Mouse (Mus musculus): ENCODE results near the gene Bzw1. TPM values are rescaled to one million over a fixed set of nuclear protein-coding genes. Genes with fewer than 3 reads are reported as not detected.

The Bzw1 gene
- total RNA-seq, 2 experiments from 2014 or later, result 108 to 111 TPM

DNA sequence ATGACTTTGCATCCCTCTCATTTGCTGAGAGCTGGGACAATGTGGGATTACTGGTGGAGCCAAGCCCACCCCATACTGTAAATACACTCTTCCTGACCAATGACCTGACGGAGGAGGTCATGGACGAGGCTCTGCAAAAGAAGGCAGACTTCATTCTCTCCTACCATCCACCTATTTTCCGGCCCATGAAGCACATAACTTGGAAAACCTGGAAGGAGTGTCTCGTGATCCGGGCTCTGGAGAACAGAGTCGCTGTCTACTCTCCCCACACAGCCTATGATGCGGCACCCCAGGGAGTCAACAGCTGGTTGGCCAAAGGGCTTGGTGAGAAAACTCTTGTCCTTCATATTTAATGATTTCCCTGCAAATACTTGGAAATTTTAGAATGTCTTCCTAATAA, 55.1 kb downstream of the Bzw1 start:
- Histone ChIP-seq H3K4me3 (no peak overlapping the region), H3K27ac (no peak overlapping the region)
- TF ChIP-seq CTCF (conservative IDR thresholded peaks at IDR 0.05), result no peak
- no peak for DNase-seq (ENCODE audit: low spot score in 2 of 2)

DNA sequence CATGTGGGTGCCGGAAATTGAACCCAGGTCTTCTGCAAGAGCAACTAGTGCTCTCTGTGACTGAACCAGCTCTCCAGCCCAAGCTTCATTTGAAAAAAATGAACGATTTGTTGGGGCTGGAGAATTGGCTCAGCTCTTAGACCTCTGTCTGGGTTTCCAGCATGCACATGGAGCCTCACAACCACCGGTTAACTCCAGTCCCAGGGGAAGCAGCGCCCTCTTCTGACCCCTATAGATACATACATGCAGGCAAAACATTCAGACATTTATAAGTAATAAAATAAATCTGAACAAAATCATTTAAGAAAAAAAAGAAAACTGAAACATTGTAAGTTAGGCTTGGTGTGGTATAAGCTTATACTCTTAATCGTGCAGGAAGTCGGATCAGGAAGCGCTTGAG, 55.7 kb downstream of the Bzw1 start:
- peak; percentile 37 for TF ChIP-seq CTCF (conservative IDR thresholded peaks at IDR 0.05)
- DNase-seq (ENCODE audit: low spot score in 2 of 2), result no peak
- no peak overlapping the region for H3K27ac ChIP-seq
- H3K4me3 ChIP-seq, result no peak overlapping the region

DNA sequence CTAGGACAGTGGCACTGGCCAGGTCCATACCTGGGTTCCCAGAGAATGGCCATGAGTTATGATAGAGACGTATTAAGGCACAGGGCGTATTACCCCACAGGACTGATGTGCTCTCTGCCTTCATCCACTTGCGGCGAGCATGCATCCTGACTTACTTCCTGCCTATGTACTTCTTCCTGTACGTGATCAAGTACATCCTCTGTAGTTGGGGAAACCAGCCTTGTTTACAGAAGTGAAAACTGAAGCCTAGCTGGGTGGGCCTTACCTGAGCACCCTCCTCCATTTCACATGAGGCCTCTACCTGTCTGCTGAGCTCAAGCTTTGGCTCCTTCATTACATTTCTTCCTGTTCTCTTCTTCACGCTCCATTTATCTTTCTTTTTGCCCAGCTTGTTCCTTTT, 61.6 kb downstream of the Bzw1 start:
- no peak overlapping the region for H3K4me3 ChIP-seq
- no peak for DNase-seq (ENCODE audit: low spot score in 2 of 2)
- no peak for TF ChIP-seq CTCF (conservative IDR thresholded peaks at IDR 0.05)
- H3K27ac ChIP-seq, result no peak overlapping the region

Other genes starting within 250 kb of the Bzw1 start
- 1 to 10 TPM; 2.2 to 2.5 TPM for gene Aox4, start 182.5 kb upstream of the Bzw1 start, total RNA-seq (2021)
- not detected for gene Aox2, start 114.6 kb upstream of the Bzw1 start, total RNA-seq (2021)
- gene Clk1, start 31.2 kb downstream of the Bzw1 start, total RNA-seq (2021), result 100 to 1,000 TPM; 104 to 159 TPM
- gene Nif3l1, start 52.3 kb downstream of the Bzw1 start, total RNA-seq (2021), result 10 to 100 TPM; 17.6 to 21.3 TPM
- gene Ppil3, start 52.6 kb downstream of the Bzw1 start, total RNA-seq (2021), result 10 to 100 TPM; 27.5 to 31.3 TPM
- 10 to 100 TPM; 24.7 to 27.9 TPM for gene Orc2, start 112.2 kb downstream of the Bzw1 start, total RNA-seq (2021)
- gene Fam126b, start 193.4 kb downstream of the Bzw1 start, total RNA-seq (2021), result 100 to 1,000 TPM; 120 to 124 TPM
- 100 to 1,000 TPM; 109 to 111 TPM for gene Ndufb3, start 193.5 kb downstream of the Bzw1 start, total RNA-seq (2021)

Data from layer of hippocampus, adult 2 months (tissue).